Mouse (Mus musculus): Measurements from ENCODE around the gene Nek6. TPM values are rescaled to one million over a fixed set of nuclear protein-coding genes. Genes with fewer than 3 reads are reported as not detected.

Gene Nek6
- polyA plus RNA-seq, 1 experiment, result 31.3 TPM

- no peak for TF ChIP-seq CTCF (IDR thresholded peaks at IDR 0.05; ENCODE audit: low read depth, low read length)
- Histone ChIP-seq H3K4me3 (ENCODE audit: low read depth, low read length) (no peak overlapping the region), H3K4me1 (ENCODE audit: control insufficient read depth, insufficient read depth, low read length) (no peaks in the 10 kb centered on the region), H3K27me3 (ENCODE audit: control insufficient read depth, insufficient read depth, low read length, poor library complexity, severe bottlenecking) (no peaks in the 10 kb centered on the region), H3K36me3 (ENCODE audit: control insufficient read depth, insufficient read depth, low read length, poor library complexity, severe bottlenecking) (no peaks in the 10 kb centered on the region), H3K9ac (ENCODE audit: low read depth, poor library complexity, severe bottlenecking) (no peak overlapping the region), H3K9me3 (replicated peaks; ENCODE audit: control insufficient read depth, insufficient read depth, low read length, poor library complexity, severe bottlenecking) (no peaks in the 10 kb centered on the region), H3K27ac (ENCODE audit: insufficient read depth, low read length) (no peak overlapping the region)
These were observed 34.0 kb upstream of the Nek6 start for GRCm38 (mm10) chr2:38477497-38477873.

- no peak overlapping the region for H3K4me3 ChIP-seq (ENCODE audit: low read depth, low read length)
- H3K9ac ChIP-seq (ENCODE audit: low read depth, poor library complexity, severe bottlenecking), result no peak overlapping the region
- H3K9me3 ChIP-seq (replicated peaks; ENCODE audit: control insufficient read depth, insufficient read depth, low read length, poor library complexity, severe bottlenecking), result no peaks in the 10 kb centered on the region
- no peak for TF ChIP-seq POLR2A (IDR thresholded peaks at IDR 0.05; ENCODE audit: insufficient read depth, low read length)
- TF ChIP-seq EP300 (IDR thresholded peaks at IDR 0.05; ENCODE audit: insufficient read depth, low read depth, low read length), result no peak
- TF ChIP-seq CTCF (IDR thresholded peaks at IDR 0.05; ENCODE audit: low read depth, low read length), result no peak
- no peak overlapping the region for H3K27ac ChIP-seq (ENCODE audit: insufficient read depth, low read length)
- no peaks in the 10 kb centered on the region for H3K36me3 ChIP-seq (ENCODE audit: control insufficient read depth, insufficient read depth, low read length, poor library complexity, severe bottlenecking)
- H3K27me3 ChIP-seq (ENCODE audit: control insufficient read depth, insufficient read depth, low read length, poor library complexity, severe bottlenecking), result no peaks in the 10 kb centered on the region
- H3K4me1 ChIP-seq (ENCODE audit: control insufficient read depth, insufficient read depth, low read length), result no peaks in the 10 kb centered on the region
These were observed 32.8 kb upstream of the Nek6 start for GRCm38 (mm10) chr2:38478683-38479082.

GRCm38 (mm10) chr2:38479541-38479940, 31.9 kb upstream of the Nek6 start:
- no peak for TF ChIP-seq POLR2A (IDR thresholded peaks at IDR 0.05; ENCODE audit: insufficient read depth, low read length)
- no peak for TF ChIP-seq EP300 (IDR thresholded peaks at IDR 0.05; ENCODE audit: insufficient read depth, low read depth, low read length)
- TF ChIP-seq CTCF (IDR thresholded peaks at IDR 0.05; ENCODE audit: low read depth, low read length), result no peak
- H3K9ac ChIP-seq (ENCODE audit: low read depth, poor library complexity, severe bottlenecking), result no peak overlapping the region
- no peaks in the 10 kb centered on the region for H3K27me3 ChIP-seq (ENCODE audit: control insufficient read depth, insufficient read depth, low read length, poor library complexity, severe bottlenecking)
- H3K4me1 ChIP-seq (ENCODE audit: control insufficient read depth, insufficient read depth, low read length), result no peaks in the 10 kb centered on the region
- no peak overlapping the region for H3K4me3 ChIP-seq (ENCODE audit: low read depth, low read length)
- no peak overlapping the region for H3K27ac ChIP-seq (ENCODE audit: insufficient read depth, low read length)
- no peaks in the 10 kb centered on the region for H3K9me3 ChIP-seq (replicated peaks; ENCODE audit: control insufficient read depth, insufficient read depth, low read length, poor library complexity, severe bottlenecking)
- no peaks in the 10 kb centered on the region for H3K36me3 ChIP-seq (ENCODE audit: control insufficient read depth, insufficient read depth, low read length, poor library complexity, severe bottlenecking)

- TF ChIP-seq CTCF (IDR thresholded peaks at IDR 0.05; ENCODE audit: low read depth, low read length), result no peak
- no peak for TF ChIP-seq EP300 (IDR thresholded peaks at IDR 0.05; ENCODE audit: insufficient read depth, low read depth, low read length)
- no peak for TF ChIP-seq POLR2A (IDR thresholded peaks at IDR 0.05; ENCODE audit: insufficient read depth, low read length)
- H3K36me3 ChIP-seq (ENCODE audit: control insufficient read depth, insufficient read depth, low read length, poor library complexity, severe bottlenecking), result no peaks in the 10 kb centered on the region
- peaks cover 4% of the 10 kb centered on the region for H3K4me1 ChIP-seq (ENCODE audit: control insufficient read depth, insufficient read depth, low read length)
- no peaks in the 10 kb centered on the region for H3K9me3 ChIP-seq (replicated peaks; ENCODE audit: control insufficient read depth, insufficient read depth, low read length, poor library complexity, severe bottlenecking)
- no peaks in the 10 kb centered on the region for H3K27me3 ChIP-seq (ENCODE audit: control insufficient read depth, insufficient read depth, low read length, poor library complexity, severe bottlenecking)
- H3K27ac ChIP-seq (ENCODE audit: insufficient read depth, low read length), result no peak overlapping the region
- no peak overlapping the region for H3K9ac ChIP-seq (ENCODE audit: low read depth, poor library complexity, severe bottlenecking)
- no peak overlapping the region for H3K4me3 ChIP-seq (ENCODE audit: low read depth, low read length)
These were observed 30.2 kb upstream of the Nek6 start for GRCm38 (mm10) chr2:38481166-38481778.

GRCm38 (mm10) chr2:38482122-38482521, 29.3 kb upstream of the Nek6 start:
- H3K27me3 ChIP-seq (ENCODE audit: control insufficient read depth, insufficient read depth, low read length, poor library complexity, severe bottlenecking), result no peaks in the 10 kb centered on the region
- H3K36me3 ChIP-seq (ENCODE audit: control insufficient read depth, insufficient read depth, low read length, poor library complexity, severe bottlenecking), result no peaks in the 10 kb centered on the region
- H3K4me3 ChIP-seq (ENCODE audit: low read depth, low read length), result no peak overlapping the region
- H3K27ac ChIP-seq (ENCODE audit: insufficient read depth, low read length), result no peak overlapping the region
- H3K9me3 ChIP-seq (replicated peaks; ENCODE audit: control insufficient read depth, insufficient read depth, low read length, poor library complexity, severe bottlenecking), result no peaks in the 10 kb centered on the region
- TF ChIP-seq EP300 (IDR thresholded peaks at IDR 0.05; ENCODE audit: insufficient read depth, low read depth, low read length) (no peak), CTCF (IDR thresholded peaks at IDR 0.05; ENCODE audit: low read depth, low read length) (no peak), POLR2A (IDR thresholded peaks at IDR 0.05; ENCODE audit: insufficient read depth, low read length) (no peak)
- peaks cover 4% of the 10 kb centered on the region for H3K4me1 ChIP-seq (ENCODE audit: control insufficient read depth, insufficient read depth, low read length)
- no peak overlapping the region for H3K9ac ChIP-seq (ENCODE audit: low read depth, poor library complexity, severe bottlenecking)

- H3K4me1 ChIP-seq (ENCODE audit: control insufficient read depth, insufficient read depth, low read length), result peaks cover 4% of the 10 kb centered on the region
- H3K27ac ChIP-seq (ENCODE audit: insufficient read depth, low read length), result no peak overlapping the region
- H3K9me3 ChIP-seq (replicated peaks; ENCODE audit: control insufficient read depth, insufficient read depth, low read length, poor library complexity, severe bottlenecking), result no peaks in the 10 kb centered on the region
- H3K9ac ChIP-seq (ENCODE audit: low read depth, poor library complexity, severe bottlenecking), result no peak overlapping the region
- H3K27me3 ChIP-seq (ENCODE audit: control insufficient read depth, insufficient read depth, low read length, poor library complexity, severe bottlenecking), result no peaks in the 10 kb centered on the region
- no peaks in the 10 kb centered on the region for H3K36me3 ChIP-seq (ENCODE audit: control insufficient read depth, insufficient read depth, low read length, poor library complexity, severe bottlenecking)
- no peak for TF ChIP-seq CTCF (IDR thresholded peaks at IDR 0.05; ENCODE audit: low read depth, low read length)
- TF ChIP-seq POLR2A (IDR thresholded peaks at IDR 0.05; ENCODE audit: insufficient read depth, low read length), result no peak
- no peak for TF ChIP-seq EP300 (IDR thresholded peaks at IDR 0.05; ENCODE audit: insufficient read depth, low read depth, low read length)
- no peak overlapping the region for H3K4me3 ChIP-seq (ENCODE audit: low read depth, low read length)
These were observed 28.3 kb upstream of the Nek6 start for GRCm38 (mm10) chr2:38483058-38483704.

All from ES-Bruce4 (cell line).